Mouse (Mus musculus): ENCODE measurements around the gene Gm28372. TPM values are rescaled to one million over a fixed set of nuclear protein-coding genes. Genes with fewer than 3 reads are reported as not detected.

The Gm28372 gene
- total and polyA plus RNA-seq, 3 experiments, result 0.23 TPM; not detected in 2

GRCm38 (mm10) chr2:130390993-130391625, 13.9 kb upstream of the Gm28372 start:
- dilution Hi-C loops (cut with MboI; ENCODE audit: extremely low pct_ligation_motif_present, extremely low pct_unique_long_range_greater_than_20kb, low sequenced_read_pairs), result no loop called here
- in situ Hi-C loops (cut with MboI; ENCODE audit: low pct_ligation_motif_present, low pct_unique_long_range_greater_than_20kb, low sequenced_read_pairs), result no loop called here
- Histone ChIP-seq H3K9me3 (replicated peaks; ENCODE audit: low read length) (no peaks in the 10 kb centered on the region), H3K79me2 (replicated peaks; ENCODE audit: control insufficient read depth, extremely low read depth, insufficient read depth, poor library complexity, severe bottlenecking) (no peaks in the 10 kb centered on the region), H3K27me3 (replicated peaks) (no peaks in the 10 kb centered on the region), H3K4me3 (replicated peaks in 1 of 3; ENCODE audit: low read depth in 2 of 3, low read length in 2 of 3, poor library complexity in 1 of 3) (no peak overlapping the region), H3K4me2 (ENCODE audit: insufficient read depth, low read depth, poor library complexity, severe bottlenecking) (no peak overlapping the region), H3K36me3 (replicated peaks in 1 of 2; ENCODE audit: control insufficient read depth in 1 of 2, insufficient read depth in 1 of 2, low read length in 1 of 2) (no peaks in the 10 kb centered on the region), H3K4me1 (ENCODE audit: control insufficient read depth in 1 of 2, insufficient read depth in 2 of 2) (peaks cover 0 to 17% of the 10 kb centered on the region in 2 experiments; a peak in 2 of 4 replicates), H3K27ac (ENCODE audit: insufficient read depth, low read depth) (no peak overlapping the region), H3K9ac (ENCODE audit: insufficient read depth, low read depth) (no peak overlapping the region)
- DNase-seq (ENCODE audit: extremely low read depth), result no peak
- TF ChIP-seq USF1 (IDR thresholded peaks at IDR 0.05; ENCODE audit: low read depth, low read length) (no peak), MAZ (IDR thresholded peaks at IDR 0.05; ENCODE audit: low read depth, low read length) (no peak), HCFC1 (IDR thresholded peaks at IDR 0.05; ENCODE audit: low read depth, low read length) (no peak), MEF2A (IDR thresholded peaks at IDR 0.05; ENCODE audit: borderline replicate concordance, low read depth, low read length) (no peak), CHD1 (IDR thresholded peaks at IDR 0.05; ENCODE audit: low read depth, low read length) (no peak), MAX (IDR thresholded peaks at IDR 0.05; ENCODE audit: low read length) (no peak), MXI1 (IDR thresholded peaks at IDR 0.05; ENCODE audit: low read depth, low read length) (no peak), ZC3H11A (IDR thresholded peaks at IDR 0.05; ENCODE audit: low read depth, low read length) (no peak), MAFK (IDR thresholded peaks at IDR 0.05; ENCODE audit: insufficient replicate concordance, low read length) (no peak), ZMIZ1 (IDR thresholded peaks at IDR 0.05; ENCODE audit: low read depth, low read length) (no peak), ETS1 (conservative IDR thresholded peaks at IDR 0.05; ENCODE audit: low read depth, low read length) (no peak)

DNA sequence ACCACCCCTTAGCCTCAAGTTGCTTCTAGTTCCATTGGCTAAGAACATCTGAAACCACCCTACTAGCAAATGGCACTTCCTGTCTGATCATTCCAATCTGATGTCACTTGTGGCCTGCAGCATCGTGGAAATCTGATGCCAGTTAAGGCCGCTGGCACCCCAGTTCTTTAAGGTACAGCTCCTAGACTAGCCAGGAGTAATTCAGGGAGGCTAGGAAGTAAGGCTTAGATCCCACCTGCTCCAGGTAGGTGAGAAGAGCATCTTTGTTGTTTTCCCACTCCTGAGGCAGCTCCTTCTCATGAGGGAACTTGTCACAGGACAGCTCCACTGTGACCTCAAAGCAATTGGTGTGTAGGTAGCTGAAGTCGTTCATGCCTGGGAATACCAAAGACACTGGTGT, 12.2 kb upstream of the Gm28372 start:
- DNase-seq (ENCODE audit: extremely low read depth), result no peak
- Histone ChIP-seq H3K79me2 (replicated peaks; ENCODE audit: control insufficient read depth, extremely low read depth, insufficient read depth, poor library complexity, severe bottlenecking) (no peaks in the 10 kb centered on the region), H3K4me2 (ENCODE audit: insufficient read depth, low read depth, poor library complexity, severe bottlenecking) (no peak overlapping the region), H3K9ac (ENCODE audit: insufficient read depth, low read depth) (no peak overlapping the region), H3K4me1 (ENCODE audit: control insufficient read depth in 1 of 2, insufficient read depth in 2 of 2) (peaks cover 0 to 17% of the 10 kb centered on the region in 2 experiments; a peak in 2 of 4 replicates), H3K4me3 (replicated peaks in 1 of 3; ENCODE audit: low read depth in 2 of 3, low read length in 2 of 3, poor library complexity in 1 of 3) (no peak overlapping the region), H3K27ac (ENCODE audit: insufficient read depth, low read depth) (no peak overlapping the region), H3K36me3 (replicated peaks in 1 of 2; ENCODE audit: control insufficient read depth in 1 of 2, insufficient read depth in 1 of 2, low read length in 1 of 2) (no peaks in the 10 kb centered on the region), H3K27me3 (replicated peaks) (no peaks in the 10 kb centered on the region), H3K9me3 (replicated peaks; ENCODE audit: low read length) (no peaks in the 10 kb centered on the region)
- TF ChIP-seq MXI1 (IDR thresholded peaks at IDR 0.05; ENCODE audit: low read depth, low read length), result no peak
- TF ChIP-seq JUND (conservative IDR thresholded peaks at IDR 0.05; ENCODE audit: low read depth, low read length), result no peak
- no peak for TF ChIP-seq SMC3 (IDR thresholded peaks at IDR 0.05; ENCODE audit: low read depth, low read length)
- TF ChIP-seq TBP (conservative IDR thresholded peaks at IDR 0.05; ENCODE audit: low read depth, low read length), result no peak
- TF ChIP-seq EP300 (IDR thresholded peaks at IDR 0.05; ENCODE audit: low read length), result no peak
- no peak for TF ChIP-seq CTCF (conservative IDR thresholded peaks at IDR 0.05 in 1 of 2, IDR thresholded peaks at IDR 0.05 in 1 of 2; ENCODE audit: low read depth in 2 of 2, low read length in 2 of 2)
- TF ChIP-seq KAT2A (IDR thresholded peaks at IDR 0.05; ENCODE audit: insufficient replicate concordance, low read length), result no peak
- no peak for TF ChIP-seq IRF4 (IDR thresholded peaks at IDR 0.05; ENCODE audit: low read depth, low read length)
- TF ChIP-seq POLR2AphosphoS2 (IDR thresholded peaks at IDR 0.05; ENCODE audit: low read depth, low read length), result no peak
- no peak for TF ChIP-seq E2F4 (IDR thresholded peaks at IDR 0.05; ENCODE audit: insufficient replicate concordance, low read depth, low read length)
- TF ChIP-seq BHLHE40 (IDR thresholded peaks at IDR 0.05; ENCODE audit: low read depth, low read length), result no peak
- no peak for TF ChIP-seq GABPA (IDR thresholded peaks at IDR 0.05; ENCODE audit: insufficient replicate concordance, low read depth, low read length)
- TF ChIP-seq NELFE (IDR thresholded peaks at IDR 0.05; ENCODE audit: low read depth, low read length), result no peak
- no peak for TF ChIP-seq ELF1 (IDR thresholded peaks at IDR 0.05; ENCODE audit: low read depth, low read length)
- no peak for TF ChIP-seq CHD1 (IDR thresholded peaks at IDR 0.05; ENCODE audit: low read depth, low read length)
- TF ChIP-seq MAX (IDR thresholded peaks at IDR 0.05; ENCODE audit: low read length), result no peak
- no peak for TF ChIP-seq MAZ (IDR thresholded peaks at IDR 0.05; ENCODE audit: low read depth, low read length)
- no peak for TF ChIP-seq SIN3A (IDR thresholded peaks at IDR 0.05; ENCODE audit: low read length)
- no peak for TF ChIP-seq USF2 (conservative IDR thresholded peaks at IDR 0.05; ENCODE audit: low read depth, low read length)
- TF ChIP-seq NRF1 (IDR thresholded peaks at IDR 0.05; ENCODE audit: low read depth, low read length), result no peak
- in situ Hi-C loops (cut with MboI; ENCODE audit: low pct_ligation_motif_present, low pct_unique_long_range_greater_than_20kb, low sequenced_read_pairs) (no loop called here), dilution Hi-C loops (cut with MboI; ENCODE audit: extremely low pct_ligation_motif_present, extremely low pct_unique_long_range_greater_than_20kb, low sequenced_read_pairs) (no loop called here)

Data from CH12.LX (cell line).